Mouse (Mus musculus) ovary, postnatal 10 days (tissue): ENCODE data around the gene Grasp.
A peak's percentile ranks its signal among the peaks of the same experiment; 100 is the strongest.

ENCODE experiments used
- DNase-seq: peaks from one replicate; pipeline ENCODE4 v3.0.0; 2022; ENCODE audit warnings: low spot score

The Grasp gene

DNA sequence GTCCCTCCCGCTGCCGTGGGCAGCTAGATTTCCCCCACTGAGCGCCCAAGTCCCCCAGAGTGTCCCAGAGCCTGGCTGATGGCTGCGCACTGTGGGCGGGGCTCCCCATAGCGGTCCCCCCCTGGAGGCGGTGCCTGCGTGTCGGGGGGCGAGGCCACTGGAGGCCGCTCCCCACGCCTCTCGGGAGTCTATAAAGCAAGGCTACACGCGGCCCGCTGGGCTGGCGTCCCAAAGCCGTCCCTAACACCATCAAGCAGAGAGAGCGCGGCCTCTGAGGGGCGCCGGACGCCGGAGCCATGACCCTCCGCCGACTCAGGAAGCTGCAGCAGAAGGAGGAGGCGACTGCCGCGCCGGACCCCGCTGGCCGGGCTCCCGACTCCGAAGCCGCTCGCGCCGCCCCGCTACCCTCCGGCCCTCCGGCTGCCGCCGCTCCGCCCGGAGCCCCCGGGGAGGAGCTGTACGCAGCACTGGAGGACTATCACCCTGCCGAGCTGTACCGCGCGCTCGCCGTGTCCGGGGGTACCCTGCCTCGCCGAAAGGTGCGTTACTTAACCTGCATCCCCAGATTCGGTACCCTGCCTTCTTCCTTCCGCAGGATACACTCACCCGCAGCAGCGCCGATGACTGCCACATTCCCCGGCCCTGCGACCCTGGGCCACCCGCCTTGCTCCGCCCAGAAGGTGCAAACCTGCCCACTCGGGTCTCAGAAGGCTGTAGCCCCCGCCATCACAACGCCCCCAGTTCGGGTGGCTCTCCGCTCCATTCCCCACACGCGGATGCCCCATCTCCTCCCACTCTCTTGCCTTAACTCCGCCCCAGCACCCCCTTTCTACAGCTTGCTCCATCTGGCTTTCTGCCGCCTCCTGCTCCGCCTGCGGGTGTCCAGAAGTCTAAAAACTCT, at the start of gene Grasp:
Gene Grasp (plus strand): TSS at position 183 of the 901 bp plus-strand sequence.
- DNase-seq: peak; percentile 88

DNA sequence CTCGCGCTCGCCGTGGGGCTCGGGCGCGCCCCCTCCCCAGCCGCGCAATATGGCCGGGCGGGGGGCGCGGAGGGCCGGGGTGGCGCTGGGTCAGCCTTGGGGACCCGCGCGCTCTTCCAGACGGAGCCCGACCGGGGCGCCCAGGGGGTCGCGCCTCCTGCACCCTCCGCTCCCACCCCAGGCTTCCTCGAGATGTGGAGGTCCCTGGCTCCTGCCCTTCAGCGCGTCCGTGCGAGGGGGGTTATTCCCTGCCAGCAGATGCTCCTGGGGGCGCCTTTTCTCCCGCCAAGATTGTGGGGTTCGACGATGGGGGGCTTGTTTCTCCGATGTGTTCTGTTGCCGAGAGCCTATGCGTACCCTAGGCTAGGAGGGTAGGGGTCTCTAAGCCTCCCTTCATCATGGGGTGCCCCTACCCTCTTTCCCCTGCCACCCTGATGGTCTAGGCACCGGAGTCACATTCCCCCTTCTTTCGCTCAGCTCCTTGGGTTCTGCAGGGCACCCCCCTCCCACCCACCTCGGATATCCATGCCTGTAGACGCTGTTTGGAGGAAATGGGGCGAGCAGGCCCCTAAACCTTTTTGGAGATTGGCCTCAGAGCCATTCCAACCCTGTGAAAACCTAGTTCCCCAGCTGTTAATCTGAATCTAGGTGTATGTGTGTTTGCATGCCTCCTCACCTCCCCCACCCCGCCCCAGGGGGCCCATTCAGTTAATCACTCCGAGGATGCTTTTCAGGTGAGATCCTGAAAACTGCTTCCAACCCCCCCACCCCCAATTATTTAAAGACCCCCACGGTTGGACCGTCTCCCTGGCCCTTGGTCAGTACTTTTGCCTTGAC, 49.5 kb upstream of the Grasp start:
- no peak for DNase-seq

- DNase-seq: no peak
Observed at GRCm38 (mm10) chr15:101175131-101175460, 48.9 kb upstream of the Grasp start.

- no peak for DNase-seq
Observed at GRCm38 (mm10) chr15:101175613-101176283, 48.2 kb upstream of the Grasp start.

DNA sequence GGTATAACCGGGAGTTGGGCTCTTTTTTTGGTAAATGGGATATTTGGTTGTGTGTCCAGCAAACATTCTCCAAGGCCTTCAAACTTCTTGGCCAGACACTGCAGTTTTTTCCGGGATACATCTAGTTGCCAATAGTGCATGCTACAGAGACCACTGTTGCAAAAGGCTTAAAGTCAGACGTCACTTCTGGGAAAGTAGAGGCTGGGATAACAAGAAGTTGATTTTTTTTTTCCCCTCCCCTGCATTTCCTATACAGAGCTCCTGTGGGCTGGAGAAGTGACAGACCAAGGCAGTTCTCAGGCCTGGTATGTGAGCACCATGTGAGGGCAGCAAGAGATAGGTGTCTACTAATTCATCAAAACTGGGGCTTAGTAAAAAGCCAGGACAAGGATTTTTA, 47.7 kb upstream of the Grasp start:
- no peak for DNase-seq

GRCm38 (mm10) chr15:101176795-101177691, 46.9 kb upstream of the Grasp start:
- no peak for DNase-seq

- DNase-seq: no peak
Observed at GRCm38 (mm10) chr15:101180363-101181105, 43.5 kb upstream of the Grasp start.

GRCm38 (mm10) chr15:101181106-101181466, 42.9 kb upstream of the Grasp start:
- DNase-seq: no peak

- DNase-seq: no peak
Observed at GRCm38 (mm10) chr15:101181500-101181899, 42.5 kb upstream of the Grasp start.

- no peak for DNase-seq
Observed at GRCm38 (mm10) chr15:101182676-101183075, 41.3 kb upstream of the Grasp start.

DNA sequence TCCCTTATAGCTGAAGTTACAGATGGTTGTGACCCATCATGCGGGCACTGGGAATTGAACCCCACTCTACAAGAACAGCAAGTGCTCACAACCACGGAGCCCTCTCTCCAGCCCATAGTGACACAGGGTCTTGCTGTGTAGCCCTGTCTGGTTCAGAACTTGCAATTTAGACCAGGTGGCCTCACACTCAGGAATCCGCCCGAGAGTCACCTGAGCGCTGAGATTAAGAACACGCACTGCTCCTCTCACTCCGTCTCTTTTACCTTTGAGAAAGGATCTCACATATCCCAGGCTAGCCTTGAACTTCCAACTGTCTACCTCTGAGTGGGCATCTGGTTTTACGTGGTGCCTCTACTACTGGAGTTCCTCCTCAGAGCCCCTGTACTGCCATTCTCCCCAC, 39.7 kb upstream of the Grasp start:
- DNase-seq: no peak

DNA sequence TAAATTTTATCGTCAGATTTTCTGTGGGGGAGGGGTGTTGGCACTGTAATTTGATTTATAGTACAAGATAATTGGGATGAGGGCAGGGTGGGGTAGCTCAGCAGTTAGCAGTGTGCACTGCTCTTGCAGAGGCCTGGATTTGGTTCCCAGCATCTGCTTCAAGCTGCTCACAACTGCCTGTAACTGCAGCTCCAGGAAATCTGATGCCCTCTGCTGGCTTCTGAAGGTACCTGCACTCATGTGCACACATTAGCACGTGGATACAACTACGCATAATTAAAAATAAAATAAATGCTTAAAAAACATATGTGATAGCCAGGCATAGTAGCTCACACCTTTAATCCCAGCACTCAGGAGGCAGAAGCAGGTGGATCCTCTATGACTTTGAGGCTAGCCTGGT, 38.4 kb upstream of the Grasp start:
- no peak for DNase-seq

- no peak for DNase-seq
Observed at GRCm38 (mm10) chr15:101187907-101188306, 36.1 kb upstream of the Grasp start.

DNA sequence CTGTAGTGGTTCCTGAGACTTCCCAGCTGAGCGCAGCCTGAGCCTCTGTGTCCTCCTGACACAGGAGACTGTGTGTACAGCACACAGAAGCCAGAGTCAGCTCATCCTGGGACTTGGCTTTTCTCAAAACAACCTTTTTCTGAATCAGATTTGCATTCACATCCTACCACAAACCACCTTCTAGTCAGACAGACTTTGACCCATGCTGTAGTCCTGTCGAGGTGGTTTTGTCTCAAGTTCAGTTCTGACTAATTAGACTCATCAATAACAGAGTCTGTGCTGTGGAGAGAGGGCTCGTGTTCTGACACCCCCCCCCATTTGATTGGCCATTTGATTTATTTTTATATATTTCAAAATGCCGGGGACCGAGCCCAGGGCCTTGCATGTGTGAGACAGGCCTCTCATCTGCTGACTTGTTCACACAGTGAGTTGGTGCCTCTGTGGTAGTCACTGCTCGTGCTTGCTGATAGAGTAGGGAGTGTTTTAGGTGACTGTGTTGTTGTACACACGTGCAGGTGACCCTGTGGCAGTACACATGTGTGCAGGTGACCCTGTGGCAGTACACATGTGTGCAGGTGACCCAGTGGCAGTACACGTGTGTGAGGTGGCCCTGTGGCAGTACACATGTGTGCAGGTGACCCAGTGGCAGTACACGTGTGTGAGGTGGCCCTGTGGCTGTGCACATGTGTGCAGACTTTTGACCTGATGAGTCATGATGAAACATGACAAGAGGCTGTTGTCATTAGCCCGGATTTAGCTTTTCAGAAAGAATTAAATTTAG, 33.8 kb upstream of the Grasp start:
- DNase-seq: no peak

GRCm38 (mm10) chr15:101190762-101191150, 33.2 kb upstream of the Grasp start:
- DNase-seq: no peak

GRCm38 (mm10) chr15:101191459-101192259, 32.3 kb upstream of the Grasp start:
- no peak for DNase-seq

DNA sequence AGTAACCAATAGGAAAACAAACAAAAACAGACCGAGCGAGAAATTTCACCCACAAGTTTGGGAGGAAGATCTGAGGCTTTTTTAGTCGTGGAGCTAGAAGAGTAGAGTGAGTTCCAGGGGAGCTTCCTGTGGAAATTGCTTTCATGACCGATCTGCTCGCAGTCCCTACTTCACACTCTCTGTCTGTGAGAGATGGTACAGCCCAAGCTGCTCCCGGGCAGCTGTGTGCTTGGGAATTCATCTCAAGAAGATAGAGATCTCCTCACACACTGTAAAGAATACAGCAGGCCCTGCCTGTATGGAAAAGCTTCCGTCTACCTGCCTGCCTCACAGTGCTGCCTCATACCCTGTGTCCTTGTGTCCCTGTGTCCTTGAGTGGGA, 31.7 kb upstream of the Grasp start:
- no peak for DNase-seq

- DNase-seq: no peak
Observed at GRCm38 (mm10) chr15:101192651-101193050, 31.3 kb upstream of the Grasp start.

DNA sequence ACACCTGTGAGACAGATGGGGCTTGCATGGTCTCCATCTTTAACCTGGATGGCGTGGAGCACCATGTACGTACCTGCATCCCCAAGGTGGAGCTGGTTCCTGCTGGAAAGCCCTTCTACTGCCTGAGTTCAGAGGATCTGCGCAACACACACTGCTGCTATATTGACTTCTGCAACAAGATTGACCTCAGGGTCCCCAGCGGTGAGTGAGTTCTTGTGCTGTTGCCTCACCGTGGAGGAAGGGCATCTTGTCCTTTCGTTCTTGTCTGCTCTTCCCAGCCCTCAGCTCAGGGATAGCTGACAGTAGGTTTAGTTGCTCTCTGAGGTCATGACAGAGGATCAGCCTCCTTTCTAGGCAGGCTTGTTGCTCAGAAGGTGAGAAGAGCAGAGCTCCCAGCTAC, 30.0 kb upstream of the Grasp start:
- DNase-seq: no peak
